Mouse (Mus musculus) left cerebral cortex, adult 2 months (tissue): ENCODE measurements around the gene Ago4. TPM values are rescaled to one million over a fixed set of nuclear protein-coding genes. Genes with fewer than 3 reads are reported as not detected.
A peak's percentile ranks its signal among the peaks of the same experiment; 100 is the strongest.

ENCODE experiments used
- DNase-seq, 2 experiments: peaks; one replicate each; pipeline ENCODE4 v3.0.0; 2021 to 2022; ENCODE audit warnings: low spot score in 2 of 2, mixed read lengths in 1 of 2; ENCODE audit errors: extremely low spot score in 1 of 2
- H3K27ac ChIP-seq: fragments of 200-600 bp; 2 replicates; pipeline ENCODE4 v1.8.1; 2022
- H3K4me3 ChIP-seq: fragments of 200-600 bp; 2 replicates; pipeline ENCODE4 v1.8.1; 2022
- CTCF ChIP-seq: fragments of 200-600 bp; IDR thresholded peaks from 2 replicates; pipeline ENCODE4 v1.8.1; 2022; ENCODE audit warnings: antibody characterized with exemption, mild to moderate bottlenecking, moderate library complexity
- intact Hi-C: fragments of 180-260 bp; cut with DNase I; formaldehyde crosslinking; loops from one replicate; pipeline ENCODE4 v1.15.1; 2025
- long read RNA-seq, 2 experiments: library from polyadenylated mRNA; stranded (forward); transcript quantifications; one replicate each; pipeline ENCODE4 v2.0.0; 2021; ENCODE audit warnings: borderline mapping rate in 2 of 2
- total RNA-seq, 2 experiments: library from RNA; stranded (reverse); gene quantifications; 2 replicates each; pipeline ENCODE4 v1.2.3; 2021

The Ago4 gene
- 1 to 10 TPM; 7.6 to 9.6 TPM for total RNA-seq
- long read RNA-seq, experiment 1, full-length matches to known transcripts: 1 of 5 reads
- long read RNA-seq, experiment 1, partial matches to known transcripts: 3 of 5 reads
- long read RNA-seq, experiment 1, other reads (novel, unspliced or antisense): 1 of 5 reads
- long read RNA-seq, experiment 2, full-length matches to known transcripts: 1 of 2 reads
- long read RNA-seq, experiment 2, partial matches to known transcripts: 0 of 2 reads
- long read RNA-seq, experiment 2, other reads (novel, unspliced or antisense): 1 of 2 reads

- peak within 1 kb of the TSS; percentile 81 for H3K27ac ChIP-seq
- intact Hi-C loops: loop anchor here (2.0 kb wide), 1 partner anchor 64 kb away; the partner anchor contains the start of gene Ago1
- DNase-seq: peak; percentile 53 to 56
- TF ChIP-seq CTCF: no peak
- peak within 1 kb of the TSS; percentile 95 for H3K4me3 ChIP-seq
Observed at GRCm38 (mm10) chr4:126532827-126533728, at the start of gene Ago4. Ago4 (minus strand) TSS chr4:126533472.

DNA sequence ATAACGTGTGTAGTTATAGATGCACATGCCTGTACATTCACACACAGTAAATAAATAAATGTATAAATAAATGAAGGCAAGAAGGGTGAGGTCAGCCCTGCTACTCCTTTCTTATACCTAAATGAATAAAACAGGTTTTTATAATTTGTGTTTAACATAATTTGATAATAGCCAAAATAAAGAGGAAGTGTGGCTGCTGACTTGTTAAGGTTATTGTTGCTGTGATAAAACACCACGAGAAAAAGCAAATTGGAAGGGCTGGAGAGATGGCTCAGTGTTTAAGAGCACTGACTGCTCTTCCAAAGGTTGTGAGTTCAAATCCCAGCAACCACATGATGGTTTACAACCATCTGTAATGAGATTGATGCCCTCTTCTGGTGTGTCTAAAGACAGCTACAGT is 45.8 kb upstream of the Ago4 start:
- intact Hi-C loops: no loop called here
- no peak overlapping the region for H3K4me3 ChIP-seq

GRCm38 (mm10) chr4:126577920-126578319 is 44.6 kb upstream of the Ago4 start:
- Histone ChIP-seq H3K4me3 (no peak overlapping the region), H3K27ac (no peak overlapping the region)
- no peak for DNase-seq
- intact Hi-C loops: no loop called here
- no peak for TF ChIP-seq CTCF

More for the DNA sequence above, 45.8 kb upstream of the Ago4 start:
- DNase-seq: no peak
- no peak for TF ChIP-seq CTCF
- no peak overlapping the region for H3K27ac ChIP-seq

DNA sequence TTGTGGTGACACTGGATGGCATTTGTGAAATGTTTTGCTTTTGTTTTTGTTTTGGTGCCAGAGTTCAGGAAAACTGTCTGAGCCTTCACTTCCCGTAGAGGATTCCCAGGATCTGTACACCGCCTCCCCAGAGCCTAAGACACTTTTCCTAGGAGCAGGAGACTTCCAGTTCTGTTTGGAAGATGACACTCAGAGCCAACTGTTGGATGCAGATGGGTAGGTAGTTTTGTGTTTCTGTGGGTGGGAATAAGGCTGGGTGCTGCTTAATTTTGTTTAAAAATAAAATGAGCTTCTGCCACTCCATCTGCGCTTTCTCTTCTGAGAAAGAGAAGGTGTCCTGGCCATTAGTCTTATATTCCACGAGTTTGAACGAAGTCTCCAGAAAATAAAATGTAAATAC is 43.0 kb upstream of the Ago4 start:
- intact Hi-C loops: no loop called here
- Histone ChIP-seq H3K4me3 (no peak overlapping the region), H3K27ac (no peak overlapping the region)
- DNase-seq: peak; percentile 16 to 22
- no peak for TF ChIP-seq CTCF

GRCm38 (mm10) chr4:126569783-126570182 is 36.5 kb upstream of the Ago4 start:
- Histone ChIP-seq H3K4me3 (no peak overlapping the region), H3K27ac (no peak overlapping the region)
- TF ChIP-seq CTCF: no peak
- intact Hi-C loops: no loop called here
- no peak for DNase-seq

DNA sequence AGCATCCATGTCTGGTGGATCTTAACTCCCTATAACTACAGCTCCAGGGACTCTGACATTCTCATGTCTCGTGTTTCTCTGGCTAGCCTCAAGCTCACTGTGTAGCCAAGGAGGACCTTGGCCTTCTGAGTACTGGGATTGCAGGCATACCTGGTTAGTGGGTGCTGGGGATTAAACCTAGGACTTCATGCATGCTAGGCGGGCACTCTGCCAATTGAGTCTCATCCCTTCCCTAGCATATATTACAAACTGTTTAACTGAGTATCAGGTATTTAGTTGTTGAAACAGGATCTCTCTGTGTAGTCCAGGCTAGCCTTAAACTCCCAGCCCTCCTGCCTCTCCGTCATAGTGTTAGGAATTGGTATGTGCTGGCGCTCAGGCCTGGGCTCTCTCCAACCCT is 34.0 kb upstream of the Ago4 start:
- H3K4me3 ChIP-seq: no peak overlapping the region
- no peak for TF ChIP-seq CTCF
- DNase-seq: no peak
- no peak overlapping the region for H3K27ac ChIP-seq
- intact Hi-C loops: no loop called here

DNA sequence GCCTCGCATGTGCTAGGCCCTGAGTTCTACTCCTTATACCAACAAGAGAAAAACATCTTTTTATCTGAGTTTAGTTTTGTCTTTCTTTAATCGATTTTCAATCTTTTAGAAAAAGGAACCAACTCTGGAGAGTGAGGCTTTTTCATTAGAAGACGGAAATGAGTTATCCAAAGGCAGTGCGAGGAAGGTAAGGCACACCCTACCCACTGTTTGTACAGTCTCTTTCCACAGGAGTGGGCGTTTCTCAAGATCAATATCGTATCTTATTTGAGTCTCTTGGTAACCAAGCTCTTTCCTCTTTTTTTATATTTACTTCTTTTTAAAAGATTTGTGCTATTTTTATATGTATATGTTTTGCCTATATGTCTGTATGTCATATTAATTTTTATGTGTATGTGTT is 30.5 kb upstream of the Ago4 start:
- H3K4me3 ChIP-seq: no peak overlapping the region
- H3K27ac ChIP-seq: no peak overlapping the region
- DNase-seq: no peak
- no peak for TF ChIP-seq CTCF
- intact Hi-C loops: no loop called here

- TF ChIP-seq CTCF: no peak; the same call in 1 of the 2 replicates
- Histone ChIP-seq H3K27ac (no peak within 1 kb of the TSS), H3K4me3 (peak within 1 kb of the TSS; percentile 54)
- peak; percentile 73 to 74 for DNase-seq
- intact Hi-C loops: loop anchor here (1.0 to 10.0 kb wide), 3 partner anchors 184 to 758 kb away; partner anchors contain the start of gene Gja4
Observed at GRCm38 (mm10) chr4:126556809-126557711, 23.8 kb upstream of the Ago4 start, which contains the start of gene Clspn. Clspn (plus strand) TSS chr4:126556935.

GRCm38 (mm10) chr4:126554462-126554861 is 21.2 kb upstream of the Ago4 start:
- intact Hi-C loops: loop anchor here (2.0 to 10.0 kb wide), 3 partner anchors 286 to 760 kb away; partner anchors contain the start of gene Gja4

GRCm38 (mm10) chr4:126553685-126554084 is 20.4 kb upstream of the Ago4 start:
- peak; percentile 25 for TF ChIP-seq CTCF
- no peak for DNase-seq
- intact Hi-C loops: loop anchor here (2.0 to 10.0 kb wide), 3 partner anchors 287 to 761 kb away; partner anchors contain the start of gene Gja4
- H3K4me3 ChIP-seq: no peak overlapping the region
- H3K27ac ChIP-seq: no peak overlapping the region

More at GRCm38 (mm10) chr4:126554462-126554861, 21.2 kb upstream of the Ago4 start:
- peak; percentile 73 for TF ChIP-seq CTCF
- H3K4me3 ChIP-seq: no peak overlapping the region
- no peak overlapping the region for H3K27ac ChIP-seq
- no peak for DNase-seq

GRCm38 (mm10) chr4:126553105-126553504 is 19.8 kb upstream of the Ago4 start:
- no peak for TF ChIP-seq CTCF
- DNase-seq: peak in 1 of 2 experiments; percentile 26
- H3K4me3 ChIP-seq: no peak overlapping the region
- no peak overlapping the region for H3K27ac ChIP-seq
- intact Hi-C loops: loop anchor here (10.0 kb wide), 2 partner anchors 452 to 762 kb away; partner anchors contain the start of gene Gja4
